Mouse (Mus musculus) myocyte (in vitro differentiated cells): ENCODE results near the gene Pex7. TPM values are rescaled to one million over a fixed set of nuclear protein-coding genes. Genes with fewer than 3 reads are reported as not detected.

Experiments
- H3K27me3 ChIP-seq: one replicate; pipeline ENCODE4 v1.6.1; 2011; ENCODE audit not compliant: control insufficient read depth, insufficient read depth, insufficient read length
- H3K36me3 ChIP-seq: one replicate; pipeline ENCODE4 v1.6.1; 2011; ENCODE audit not compliant: control insufficient read depth, insufficient read depth
- H3K4me2 ChIP-seq: one replicate; pipeline ENCODE4 v1.6.1; 2011; ENCODE audit warnings: low read depth, control low read depth
- H3K4me3 ChIP-seq: one replicate; pipeline ENCODE4 v1.5.1; 2011; ENCODE audit warnings: mild to moderate bottlenecking, control low read depth, moderate library complexity
- H3K79me2 ChIP-seq: one replicate; pipeline ENCODE4 v1.6.1; 2011; ENCODE audit not compliant: control insufficient read depth, insufficient read depth
- H3ac ChIP-seq: one replicate; pipeline ENCODE4 v1.6.1; 2011; ENCODE audit not compliant: control insufficient read depth, insufficient read length
- CEBPB ChIP-seq: IDR thresholded peaks from 2 replicates; pipeline ENCODE4 v1.6.1; 2011; ENCODE audit warnings: mild to moderate bottlenecking, moderate library complexity; ENCODE audit not compliant: poor library complexity, insufficient read depth, severe bottlenecking
- E2F4 ChIP-seq: IDR thresholded peaks from one replicate; pipeline ENCODE4 v1.6.1; 2011; ENCODE audit warnings: mild to moderate bottlenecking, control low read depth, moderate library complexity; ENCODE audit not compliant: insufficient read depth
- MAX ChIP-seq: IDR thresholded peaks from one replicate; pipeline ENCODE4 v1.6.1; 2011; ENCODE audit warnings: low read depth, mild to moderate bottlenecking, control low read depth
- MYOD1 ChIP-seq, 3 experiments: IDR thresholded peaks; one replicate each; pipeline ENCODE4 v1.6.1; 2011; ENCODE audit warnings: control low read depth in 2 of 3, low read depth in 2 of 3, mild to moderate bottlenecking in 2 of 3, moderate library complexity in 1 of 3; ENCODE audit not compliant: insufficient read length in 2 of 3, control insufficient read depth in 1 of 3
- MYOG ChIP-seq, 3 experiments: IDR thresholded peaks; one replicate each; pipeline ENCODE4 v1.6.1; 2011; ENCODE audit warnings: control low read depth in 2 of 3, low read depth in 2 of 3, mild to moderate bottlenecking in 2 of 3; ENCODE audit not compliant: insufficient read length in 2 of 3, control insufficient read depth in 1 of 3, insufficient read depth in 1 of 3
- POLR2A ChIP-seq: IDR thresholded peaks from one replicate; pipeline ENCODE4 v1.6.1; 2011; ENCODE audit warnings: low read depth, mild to moderate bottlenecking, control low read depth, moderate library complexity; ENCODE audit not compliant: insufficient read length
- POLR2AphosphoS2 ChIP-seq: IDR thresholded peaks from one replicate; pipeline ENCODE4 v1.6.1; 2011; ENCODE audit warnings: low read depth, control low read depth; ENCODE audit not compliant: insufficient read length
- REST ChIP-seq: IDR thresholded peaks from one replicate; pipeline ENCODE4 v1.6.1; 2011; ENCODE audit warnings: mild to moderate bottlenecking, control low read depth, moderate library complexity; ENCODE audit not compliant: insufficient read depth, insufficient read length
- SRF ChIP-seq: IDR thresholded peaks from one replicate; pipeline ENCODE4 v1.6.1; 2011; ENCODE audit warnings: low read depth; ENCODE audit not compliant: control insufficient read depth, insufficient read length
- TCF12 ChIP-seq: IDR thresholded peaks from one replicate; pipeline ENCODE4 v1.6.1; 2011; ENCODE audit warnings: mild to moderate bottlenecking, control low read depth; ENCODE audit not compliant: poor library complexity, insufficient read depth, severe bottlenecking
- TCF3 ChIP-seq: IDR thresholded peaks from one replicate; pipeline ENCODE4 v1.6.1; 2011; ENCODE audit warnings: low read depth, control low read depth; ENCODE audit not compliant: insufficient read length
- USF1 ChIP-seq: IDR thresholded peaks from one replicate; pipeline ENCODE4 v1.6.1; 2011; ENCODE audit warnings: low read depth, mild to moderate bottlenecking, control low read depth, moderate library complexity
- polyA plus RNA-seq: library from polyadenylated mRNA; unstranded; fragments of >200 nt; fragmentation: generic; extraction: Trizol; gene quantifications from one replicate; pipeline ENCODE4 v1.2.1, GENCODE M21; 2012; ENCODE audit warnings: missing spikeins

Gene Pex7
- polyA plus RNA-seq = 7.9 TPM

DNA sequence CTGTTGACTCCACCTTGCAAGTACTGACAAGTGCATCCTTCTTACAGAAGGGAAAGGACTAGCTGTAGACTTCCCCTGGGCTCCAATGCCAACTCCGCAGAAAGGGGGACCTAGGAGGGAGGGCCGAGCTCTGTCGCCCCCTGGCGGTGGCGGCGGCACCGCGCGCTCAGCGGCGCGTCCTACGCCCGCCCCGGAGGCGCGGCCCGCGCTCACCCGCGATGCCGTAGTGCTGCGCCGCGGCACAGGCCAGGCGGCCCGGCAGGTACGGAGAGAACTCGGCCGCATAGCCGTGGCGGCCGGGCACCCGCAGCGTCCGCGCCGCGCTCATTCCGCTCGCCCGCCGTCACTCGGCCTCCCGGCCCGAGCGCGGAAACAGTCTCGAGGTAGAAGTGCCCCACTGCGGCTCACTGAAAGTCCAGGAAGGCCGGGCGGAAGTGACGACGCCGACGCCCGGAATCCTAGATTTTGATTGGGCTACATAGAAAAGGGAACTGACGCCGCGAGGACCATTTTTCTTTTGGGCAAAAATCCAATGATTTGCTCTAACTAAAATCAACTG is at the start of gene Pex7:
Gene Pex7 (minus strand): TSS at position 444 of the 559 bp plus-strand sequence.
- peak within 1 kb of the TSS; percentile 35 for H3K4me2 ChIP-seq
- H3K27me3 ChIP-seq = peaks cover 10% of the 10 kb centered on the region
- no peak within 1 kb of the TSS for H3K4me3 ChIP-seq
- no peaks in the 10 kb centered on the region for H3K36me3 ChIP-seq
- no peaks in the 10 kb centered on the region for H3K79me2 ChIP-seq
- TF ChIP-seq E2F4 (peak; percentile 38), MYOD1 (IDR thresholded peaks at IDR 0.05; ENCODE audit: control insufficient read depth in 1 of 3, insufficient read length in 2 of 3, low read depth in 2 of 3) (peak in 1 of 3 experiments; percentile 9), MYOG (IDR thresholded peaks at IDR 0.05; ENCODE audit: control insufficient read depth in 1 of 3, insufficient read depth in 1 of 3, insufficient read length in 2 of 3, low read depth in 2 of 3) (peak in 1 of 3 experiments; percentile 36), TCF12 (no peak), POLR2A (peak; percentile 49), SRF (peak; percentile 31)
- H3ac ChIP-seq = peak within 1 kb of the TSS; percentile 97

- TF ChIP-seq MAX (no peak), MYOG (IDR thresholded peaks at IDR 0.05; ENCODE audit: control insufficient read depth in 1 of 3, insufficient read depth in 1 of 3, insufficient read length in 2 of 3, low read depth in 2 of 3) (no peak), SRF (no peak), E2F4 (no peak), CEBPB (no peak), REST (no peak), POLR2A (no peak), POLR2AphosphoS2 (no peak), USF1 (no peak), TCF12 (no peak), TCF3 (no peak)
- Histone ChIP-seq H3ac (no peak overlapping the region), H3K4me3 (no peak overlapping the region), H3K4me2 (no peak overlapping the region), H3K79me2 (no peaks in the 10 kb centered on the region), H3K27me3 (no peaks in the 10 kb centered on the region), H3K36me3 (no peaks in the 10 kb centered on the region)
These were observed 49.3 kb upstream of the Pex7 start for GRCm38 (mm10) chr10:19956745-19957144.

DNA sequence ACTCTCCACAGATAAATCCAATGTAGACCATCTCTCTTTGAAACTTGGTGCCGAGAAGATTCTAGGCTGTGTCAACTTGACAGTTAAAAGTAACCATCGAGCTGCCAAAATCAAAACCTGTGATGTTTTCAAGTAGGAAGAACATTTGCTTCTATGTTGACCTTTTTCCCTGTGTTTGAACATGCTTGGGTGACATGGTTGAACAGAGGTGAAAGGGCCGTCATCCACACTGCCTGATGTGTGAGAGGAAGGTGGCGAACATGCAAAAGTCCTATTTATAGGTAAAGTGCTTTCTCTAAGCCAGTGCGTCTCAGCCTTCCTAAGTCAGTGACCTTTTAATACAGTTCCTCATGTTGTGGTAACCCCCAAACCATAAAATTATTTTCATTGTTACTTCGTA is 48.3 kb upstream of the Pex7 start:
- Histone ChIP-seq H3K4me3 (no peak overlapping the region), H3K79me2 (no peaks in the 10 kb centered on the region), H3ac (no peak overlapping the region), H3K4me2 (no peak overlapping the region), H3K27me3 (no peaks in the 10 kb centered on the region), H3K36me3 (no peaks in the 10 kb centered on the region)
- no peak for TF ChIP-seq REST
- TF ChIP-seq SRF = no peak
- TF ChIP-seq CEBPB = no peak
- TF ChIP-seq MYOD1 (IDR thresholded peaks at IDR 0.05; ENCODE audit: control insufficient read depth in 1 of 3, insufficient read length in 2 of 3, low read depth in 2 of 3) = no peak
- no peak for TF ChIP-seq TCF3
- no peak for TF ChIP-seq POLR2AphosphoS2
- TF ChIP-seq E2F4 = no peak
- TF ChIP-seq MYOG (IDR thresholded peaks at IDR 0.05; ENCODE audit: control insufficient read depth in 1 of 3, insufficient read depth in 1 of 3, insufficient read length in 2 of 3, low read depth in 2 of 3) = no peak
- no peak for TF ChIP-seq POLR2A
- no peak for TF ChIP-seq MAX
- TF ChIP-seq USF1 = no peak
- TF ChIP-seq TCF12 = no peak

DNA sequence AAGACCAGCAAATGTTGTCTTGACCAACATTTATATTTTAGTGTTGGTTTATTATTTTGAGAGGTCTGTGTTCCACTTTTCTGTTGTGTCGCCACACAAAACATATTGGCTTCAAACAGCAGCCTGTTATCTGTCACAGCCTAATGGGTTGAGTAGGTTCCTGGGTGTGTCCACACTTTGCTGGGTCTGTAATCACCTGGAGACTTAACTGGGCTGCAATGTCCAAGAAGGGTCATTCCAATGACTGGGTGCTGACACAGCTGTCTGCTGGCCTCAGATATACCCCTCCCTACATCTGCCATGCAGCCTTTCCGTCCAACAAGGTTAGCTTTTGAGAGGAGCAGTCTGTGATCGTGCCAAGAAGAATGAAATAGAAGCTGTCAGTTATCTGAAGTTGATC is 47.1 kb upstream of the Pex7 start:
- H3K27me3 ChIP-seq = no peaks in the 10 kb centered on the region
- no peak overlapping the region for H3ac ChIP-seq
- no peak overlapping the region for H3K4me2 ChIP-seq
- H3K36me3 ChIP-seq = no peaks in the 10 kb centered on the region
- no peak for TF ChIP-seq CEBPB
- no peak for TF ChIP-seq SRF
- no peak for TF ChIP-seq MYOG (IDR thresholded peaks at IDR 0.05; ENCODE audit: control insufficient read depth in 1 of 3, insufficient read depth in 1 of 3, insufficient read length in 2 of 3, low read depth in 2 of 3)
- no peak for TF ChIP-seq TCF3
- no peak for TF ChIP-seq USF1
- no peak for TF ChIP-seq TCF12
- no peak for TF ChIP-seq POLR2A
- no peak for TF ChIP-seq MAX
- no peak for TF ChIP-seq REST
- no peak for TF ChIP-seq POLR2AphosphoS2
- no peak for TF ChIP-seq MYOD1 (IDR thresholded peaks at IDR 0.05; ENCODE audit: control insufficient read depth in 1 of 3, insufficient read length in 2 of 3, low read depth in 2 of 3)
- TF ChIP-seq E2F4 = no peak
- H3K79me2 ChIP-seq = no peaks in the 10 kb centered on the region
- H3K4me3 ChIP-seq = no peak overlapping the region
